11 mouse cellular contexts compared by ENCODE assay signal in genomic region chr10:126641792-126642289, GRCm38 (mm10).
A peak's percentile ranks its signal among the peaks of the same experiment; 100 is the strongest.
DNase-seq lines count a peak whose midpoint lies in the region; ATAC-seq and TF ChIP-seq lines count a peak whose summit lies in the region.
"Had no signal": no experiment of that assay in that cellular context is flagged by ENCODE, and none has a peak within 500 bp of the region (broad histone marks: within the 10 kb centered on the region; RNA-seq: fewer than 3 reads in every experiment).

No protein-coding gene starts in this region.

- 8% methylated on average over 9 of the region's 9 CpGs for WGBS in lung, postnatal 0 days

- H3K4me1 ChIP-seq in lung, postnatal 0 days (ENCODE audit: insufficient read depth, low read depth, low read length) = no peaks in the 10 kb centered on the region
- H3K4me1 ChIP-seq: embryonic facial prominence, embryonic 12.5 days; liver, embryonic 13.5 days had no signal

- no peaks in the 10 kb centered on the region for H3K27me3 ChIP-seq in lung, postnatal 0 days (replicated peaks; ENCODE audit: insufficient read depth, low read length)
- H3K27me3 ChIP-seq: embryonic facial prominence, embryonic 12.5 days; liver, embryonic 13.5 days had no signal

- H3K4me2 ChIP-seq in lung, postnatal 0 days (replicated peaks; ENCODE audit: low read depth, low read length) = no peak overlapping the region
- H3K4me2 ChIP-seq: embryonic facial prominence, embryonic 12.5 days; liver, embryonic 13.5 days had no signal

- no peak for TF ChIP-seq EP300 in lung, postnatal 0 days (IDR thresholded peaks at IDR 0.05)

- H3K4me3 ChIP-seq in lung, postnatal 0 days (ENCODE audit: low read depth, low read length) = no peak overlapping the region
- H3K4me3 ChIP-seq: embryonic facial prominence, embryonic 12.5 days; liver, embryonic 13.5 days had no signal

- no peak overlapping the region for H3K27ac ChIP-seq in lung, postnatal 0 days (ENCODE audit: low read length)
- H3K27ac ChIP-seq: embryonic facial prominence, embryonic 12.5 days; liver, embryonic 13.5 days had no signal

- H3K36me3 ChIP-seq in lung, postnatal 0 days (ENCODE audit: insufficient read depth, low read length) = no peaks in the 10 kb centered on the region
- H3K36me3 ChIP-seq: embryonic facial prominence, embryonic 12.5 days; liver, embryonic 13.5 days had no signal

- no peak overlapping the region for H3K9ac ChIP-seq in lung, postnatal 0 days (replicated peaks; ENCODE audit: low read depth)
- H3K9ac ChIP-seq: embryonic facial prominence, embryonic 12.5 days; liver, embryonic 13.5 days had no signal

- H3K9me3 ChIP-seq in lung, postnatal 0 days (ENCODE audit: low read length) = no peaks in the 10 kb centered on the region
- H3K9me3 ChIP-seq: embryonic facial prominence, embryonic 12.5 days; liver, embryonic 13.5 days had no signal

- no peak for TF ChIP-seq CTCF in lung, postnatal 0 days (IDR thresholded peaks at IDR 0.05)

- DNase-seq in cerebellum, postnatal 14 days = peak; percentile 54 to 68
- no peak for DNase-seq in cerebellum, adult 8-10 months
- DNase-seq in lung, postnatal 0 days (ENCODE audit: low spot score) = peak; percentile 36
- DNase-seq in lung, adult 18-20 months = no peak
- DNase-seq in lung, postnatal 14 days = peak; percentile 0
- no peak for DNase-seq in thymus, postnatal 0 days (ENCODE audit: low spot score)
- no peak for DNase-seq in right cerebral cortex, postnatal 4 days
- DNase-seq in layer of hippocampus, adult 9-11 months = no peak
- DNase-seq: B cell, adult 2 months; liver, embryonic 13.5 days had no signal

- peak; percentile 84 for ATAC-seq in lung, postnatal 0 days

Comparison
In these comparisons a context has a peak if more than half of its experiments do, and no peak if none do; other contexts are left out.
1. DNase-seq: peak in cerebellum, postnatal 14 days (2 of 2), lung, postnatal 0 days (single experiment) and lung, postnatal 14 days (single experiment); none in cerebellum, adult 8-10 months (single experiment), lung, adult 18-20 months (0 of 2), thymus, postnatal 0 days (single experiment), right cerebral cortex, postnatal 4 days (single experiment) and layer of hippocampus, adult 9-11 months (single experiment).